Mouse (Mus musculus): ENCODE results near the gene Foxn1. TPM values are rescaled to one million over a fixed set of nuclear protein-coding genes. Genes with fewer than 3 reads are reported as not detected.

Foxn1 gene
- polyA plus RNA-seq, 1 experiment from 2014 or later = not detected

DNA sequence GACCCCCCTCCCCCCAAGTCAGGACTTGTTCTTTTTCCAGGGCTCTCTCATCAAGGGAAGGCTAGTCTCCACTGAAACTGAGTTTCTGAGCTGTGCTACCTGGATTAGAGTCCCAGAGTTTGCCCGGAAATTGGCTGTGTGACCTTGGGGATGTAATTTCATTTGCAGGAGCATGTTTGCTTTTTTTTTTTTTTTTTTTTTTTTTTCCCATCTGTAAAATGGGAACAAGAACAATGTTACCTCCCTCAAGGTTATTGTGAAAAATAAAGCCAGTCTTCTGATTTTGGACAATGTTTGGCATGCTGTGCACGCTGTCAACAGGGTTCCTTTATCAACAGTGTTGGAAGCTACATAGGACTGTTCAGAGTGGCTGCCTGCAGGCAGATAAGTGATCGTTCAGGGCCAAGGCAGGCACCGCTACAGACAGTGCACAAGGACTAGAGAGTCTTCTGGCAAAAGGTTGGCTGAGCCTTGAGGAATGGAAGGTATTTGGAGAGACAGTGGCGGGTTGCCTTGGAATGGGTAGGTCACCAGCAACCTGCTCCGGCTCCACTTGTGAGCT is 41.9 kb downstream of the Foxn1 start:
- peak overlapping the region; percentile 92 for H3K9ac ChIP-seq (ENCODE audit: low read depth, low read length)
- H3K4me1 ChIP-seq (ENCODE audit: control insufficient read depth, insufficient read depth, low read length) = peaks cover 41% of the 10 kb centered on the region
- H3K4me3 ChIP-seq (ENCODE audit: low read length) = peak overlapping the region; percentile 84
- ATAC-seq = no peak
- no peaks in the 10 kb centered on the region for H3K27me3 ChIP-seq (replicated peaks; ENCODE audit: control insufficient read depth, insufficient read depth, low read length)
- WGBS = 67% methylated on average over 6 of the region's 6 CpGs
- no peaks in the 10 kb centered on the region for H3K9me3 ChIP-seq (ENCODE audit: control insufficient read depth, low read length)
- H3K27ac ChIP-seq (ENCODE audit: low read length) = peak overlapping the region; percentile 77; the same call in 1 of the 2 replicates
- peak overlapping the region; percentile 95 for H3K4me2 ChIP-seq (ENCODE audit: low read depth, low read length)
- H3K36me3 ChIP-seq (ENCODE audit: control insufficient read depth, insufficient read depth, low read length) = 0 out of 2 replicates have a peak, but pooled peaks cover 4% of the 10 kb centered on the region

DNA sequence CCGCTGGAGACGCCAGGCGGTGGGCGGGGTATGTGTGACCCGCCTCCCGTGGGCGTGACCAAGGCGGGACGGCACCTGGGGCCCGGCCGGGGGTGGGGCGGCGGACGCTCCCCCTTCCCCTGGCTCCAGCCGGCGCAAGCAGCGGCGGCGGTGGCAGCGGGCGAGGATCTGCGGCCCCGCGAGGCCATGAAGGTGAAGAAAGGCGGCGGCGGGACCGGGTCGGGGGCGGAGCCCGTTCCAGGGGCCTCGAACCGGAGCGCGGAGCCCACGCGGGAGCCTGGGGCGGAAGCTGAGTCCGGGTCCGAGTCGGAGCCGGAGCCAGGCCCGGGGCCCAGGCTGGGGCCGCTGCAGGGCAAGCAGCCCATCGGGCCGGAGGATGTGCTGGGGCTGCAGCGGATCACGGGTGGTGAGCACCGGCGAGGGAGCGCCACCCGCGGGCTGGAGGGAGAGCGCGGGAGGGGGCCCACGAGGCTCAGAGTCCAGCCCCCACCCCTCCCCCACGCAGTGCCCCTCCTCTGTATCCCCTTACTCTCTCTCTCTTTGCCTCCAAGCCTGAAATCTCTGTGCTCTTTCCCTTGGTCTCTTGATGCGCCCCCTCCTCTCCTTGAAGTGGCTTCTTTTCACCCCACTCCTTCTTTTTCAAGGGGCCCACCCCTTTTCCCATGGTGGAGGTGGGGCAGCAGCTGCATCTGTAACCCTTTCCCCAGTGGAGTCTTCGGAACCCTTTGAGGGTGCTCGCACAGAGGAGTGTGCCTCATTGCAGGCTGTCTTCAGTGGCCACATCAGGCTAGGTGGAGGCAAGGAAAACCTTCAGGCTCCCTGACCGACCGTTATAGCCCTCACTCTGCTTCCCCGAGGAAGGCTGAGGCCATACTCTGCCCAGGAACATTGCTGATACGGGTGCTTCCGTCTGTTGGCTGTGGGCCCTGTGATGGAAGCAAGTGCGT is 42.7 kb downstream of the Foxn1 start, which contains the start of gene Unc119:
Gene Unc119, plus strand, starts transcription at position 102 of the 947 bp plus-strand sequence.
- WGBS = 1% methylated on average over 62 of the region's 66 CpGs
- Histone ChIP-seq H3K27me3 (replicated peaks; ENCODE audit: control insufficient read depth, insufficient read depth, low read length) (no peaks in the 10 kb centered on the region), H3K27ac (ENCODE audit: low read length) (peak within 1 kb of the TSS; percentile 77), H3K4me1 (ENCODE audit: control insufficient read depth, insufficient read depth, low read length) (peaks cover 36% of the 10 kb centered on the region), H3K9ac (ENCODE audit: low read depth, low read length) (peak within 1 kb of the TSS; percentile 92), H3K4me2 (ENCODE audit: low read depth, low read length) (peak within 1 kb of the TSS; percentile 95), H3K9me3 (ENCODE audit: control insufficient read depth, low read length) (no peaks in the 10 kb centered on the region), H3K4me3 (ENCODE audit: low read length) (peak within 1 kb of the TSS; percentile 84), H3K36me3 (ENCODE audit: control insufficient read depth, insufficient read depth, low read length) (0 out of 2 replicates have a peak, but pooled peaks cover 4% of the 10 kb centered on the region)
- peak; percentile 85 for ATAC-seq

DNA sequence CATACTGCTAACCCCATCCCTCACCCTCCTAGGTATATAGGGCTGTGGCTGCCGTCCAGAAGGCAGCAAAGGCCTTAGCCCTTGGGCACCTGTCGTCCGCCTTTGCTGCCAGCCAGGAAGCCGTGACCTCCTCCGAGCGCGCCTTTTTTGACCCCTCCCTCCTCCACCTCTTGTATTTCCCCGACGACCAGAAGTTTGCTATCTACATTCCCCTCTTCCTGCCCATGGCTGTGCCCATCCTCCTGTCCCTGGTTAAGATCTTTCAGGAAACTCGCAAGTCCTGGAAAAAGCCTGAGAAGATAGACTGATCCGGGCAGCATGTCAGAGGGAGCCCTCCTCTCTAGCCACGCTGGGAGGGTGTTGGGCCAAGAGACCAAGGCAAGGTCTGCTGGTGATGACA is 44.7 kb downstream of the Foxn1 start:
- H3K27me3 ChIP-seq (replicated peaks; ENCODE audit: control insufficient read depth, insufficient read depth, low read length) = no peaks in the 10 kb centered on the region
- H3K4me1 ChIP-seq (ENCODE audit: control insufficient read depth, insufficient read depth, low read length) = peaks cover 31% of the 10 kb centered on the region
- H3K4me3 ChIP-seq (ENCODE audit: low read length) = no peak overlapping the region
- ATAC-seq = no peak
- H3K27ac ChIP-seq (ENCODE audit: low read length) = no peak overlapping the region
- no peaks in the 10 kb centered on the region for H3K9me3 ChIP-seq (ENCODE audit: control insufficient read depth, low read length)
- no peak overlapping the region for H3K9ac ChIP-seq (ENCODE audit: low read depth, low read length)
- H3K36me3 ChIP-seq (ENCODE audit: control insufficient read depth, insufficient read depth, low read length) = 0 out of 2 replicates have a peak, but pooled peaks cover 2% of the 10 kb centered on the region
- 81% methylated on average over 12 of the region's 12 CpGs for WGBS
- H3K4me2 ChIP-seq (ENCODE audit: low read depth, low read length) = no peak overlapping the region

DNA sequence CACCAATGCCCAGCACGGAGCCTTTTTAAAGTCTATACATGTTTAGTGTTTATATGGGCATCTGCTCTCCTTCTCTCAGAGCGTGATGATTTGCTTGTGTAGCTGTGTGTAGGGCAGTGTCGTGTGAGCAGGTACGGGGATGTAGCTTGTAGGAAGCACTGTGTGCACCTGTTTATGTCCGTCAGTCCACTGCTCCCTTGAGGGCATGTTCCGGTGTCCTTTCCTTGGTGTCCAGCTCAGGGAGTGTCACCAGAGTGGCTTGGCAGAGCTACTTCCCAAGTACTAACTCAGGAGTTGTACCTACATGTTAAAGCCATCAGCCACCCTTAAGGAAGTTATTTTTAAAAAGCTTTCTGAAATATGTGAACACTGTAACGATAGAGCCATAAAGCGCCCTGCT is 49.3 kb downstream of the Foxn1 start:
- Histone ChIP-seq H3K4me1 (ENCODE audit: control insufficient read depth, insufficient read depth, low read length) (no peaks in the 10 kb centered on the region), H3K9me3 (ENCODE audit: control insufficient read depth, low read length) (no peaks in the 10 kb centered on the region), H3K4me2 (ENCODE audit: low read depth, low read length) (no peak overlapping the region), H3K4me3 (ENCODE audit: low read length) (no peak overlapping the region), H3K27ac (ENCODE audit: low read length) (no peak overlapping the region), H3K36me3 (ENCODE audit: control insufficient read depth, insufficient read depth, low read length) (peaks cover 2% of the 10 kb centered on the region; the same call in 1 of the 2 replicates), H3K9ac (ENCODE audit: low read depth, low read length) (no peak overlapping the region), H3K27me3 (replicated peaks; ENCODE audit: control insufficient read depth, insufficient read depth, low read length) (no peaks in the 10 kb centered on the region)
- 87% methylated on average over 8 of the region's 8 CpGs for WGBS
- no peak for ATAC-seq

DNA sequence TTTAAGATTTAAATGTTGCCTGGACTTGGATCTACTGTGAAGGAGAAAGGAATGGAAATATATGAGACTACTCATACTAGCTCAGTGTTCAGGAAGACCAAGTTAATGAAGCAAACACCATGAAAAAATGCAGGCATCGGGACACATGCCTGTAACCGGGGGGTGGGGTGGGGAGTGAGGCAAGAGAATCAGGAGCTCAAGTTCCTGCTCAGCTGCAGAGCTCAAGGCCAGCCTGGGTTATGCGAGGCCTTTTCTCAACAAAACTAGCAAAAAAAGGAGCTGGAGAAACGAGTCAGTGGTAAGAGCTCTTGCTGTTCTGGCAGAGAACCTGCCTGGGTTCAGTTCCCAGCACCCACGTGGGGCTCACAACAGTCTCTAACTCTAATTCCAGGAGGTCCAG is 52.4 kb downstream of the Foxn1 start:
- H3K4me2 ChIP-seq (ENCODE audit: low read depth, low read length) = no peak overlapping the region
- H3K4me1 ChIP-seq (ENCODE audit: control insufficient read depth, insufficient read depth, low read length) = peaks cover 4% of the 10 kb centered on the region
- no peak overlapping the region for H3K27ac ChIP-seq (ENCODE audit: low read length)
- no peaks in the 10 kb centered on the region for H3K27me3 ChIP-seq (replicated peaks; ENCODE audit: control insufficient read depth, insufficient read depth, low read length)
- H3K4me3 ChIP-seq (ENCODE audit: low read length) = no peak overlapping the region
- WGBS = 88% methylated on average over 5 of the region's 5 CpGs
- no peaks in the 10 kb centered on the region for H3K9me3 ChIP-seq (ENCODE audit: control insufficient read depth, low read length)
- no peak for ATAC-seq
- no peak overlapping the region for H3K9ac ChIP-seq (ENCODE audit: low read depth, low read length)
- H3K36me3 ChIP-seq (ENCODE audit: control insufficient read depth, insufficient read depth, low read length) = no peaks in the 10 kb centered on the region; the same call in 1 of the 2 replicates

DNA sequence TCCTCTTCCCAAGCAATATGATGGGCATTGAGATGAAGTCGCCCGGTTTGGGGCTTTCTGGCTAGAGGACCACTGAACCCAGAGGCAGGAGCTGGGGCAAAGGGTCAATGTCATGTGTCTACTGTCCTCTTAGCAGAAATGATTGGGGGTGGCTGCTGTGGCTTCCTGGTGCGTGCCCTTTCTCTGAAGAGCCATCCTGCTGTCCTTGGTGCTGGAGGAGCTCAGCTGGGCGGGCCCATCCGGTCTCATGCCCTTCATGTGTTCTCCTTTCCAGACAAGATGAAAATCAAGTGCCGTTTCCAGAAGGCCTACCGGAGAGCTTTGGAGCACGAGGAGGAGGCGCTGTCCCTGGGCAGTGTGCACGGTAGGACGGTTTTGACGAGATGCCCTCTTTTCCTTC is 53.7 kb downstream of the Foxn1 start:
- Histone ChIP-seq H3K4me3 (ENCODE audit: low read length) (no peak overlapping the region), H3K36me3 (ENCODE audit: control insufficient read depth, insufficient read depth, low read length) (no peaks in the 10 kb centered on the region; the same call in 1 of the 2 replicates), H3K9me3 (ENCODE audit: control insufficient read depth, low read length) (no peaks in the 10 kb centered on the region), H3K27ac (ENCODE audit: low read length) (no peak overlapping the region), H3K4me2 (ENCODE audit: low read depth, low read length) (no peak overlapping the region), H3K4me1 (ENCODE audit: control insufficient read depth, insufficient read depth, low read length) (peaks cover 6% of the 10 kb centered on the region), H3K9ac (ENCODE audit: low read depth, low read length) (no peak overlapping the region), H3K27me3 (replicated peaks; ENCODE audit: control insufficient read depth, insufficient read depth, low read length) (no peaks in the 10 kb centered on the region)
- WGBS = 95% methylated on average over 12 of the region's 12 CpGs
- no peak for ATAC-seq

DNA sequence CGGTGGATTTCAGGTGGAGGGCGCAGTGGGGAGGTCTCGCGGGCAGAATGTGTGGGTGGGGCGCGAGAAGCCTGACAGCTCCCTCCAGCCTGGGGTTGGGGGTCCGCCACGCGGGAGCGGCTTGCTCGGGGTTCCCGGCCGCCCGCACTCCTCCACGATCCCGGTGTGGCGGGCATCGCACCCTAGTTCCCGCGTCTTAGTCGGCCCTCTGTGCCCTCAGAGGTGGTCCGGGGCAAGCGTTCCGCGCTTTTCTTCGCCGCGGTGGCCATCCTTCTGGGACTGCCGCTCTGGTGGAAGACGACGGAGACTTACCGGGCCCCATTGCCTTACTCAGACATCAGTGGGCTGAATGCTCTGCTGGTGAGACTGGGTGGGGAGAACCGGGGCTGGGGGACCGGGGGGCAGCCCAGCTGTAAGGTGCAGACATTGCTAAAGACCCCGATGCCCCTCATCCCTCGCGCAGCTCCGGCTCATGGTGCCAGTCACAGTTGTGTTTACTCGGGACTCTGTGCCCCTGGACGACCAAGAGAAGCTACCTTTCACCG is 57.8 kb downstream of the Foxn1 start:
- peak overlapping the region; percentile 86 for H3K4me3 ChIP-seq (ENCODE audit: low read length)
- H3K9me3 ChIP-seq (ENCODE audit: control insufficient read depth, low read length) = no peaks in the 10 kb centered on the region
- peak overlapping the region; percentile 83 for H3K4me2 ChIP-seq (ENCODE audit: low read depth, low read length)
- H3K27me3 ChIP-seq (replicated peaks; ENCODE audit: control insufficient read depth, insufficient read depth, low read length) = no peaks in the 10 kb centered on the region
- peak overlapping the region; percentile 87 for H3K9ac ChIP-seq (ENCODE audit: low read depth, low read length)
- H3K4me1 ChIP-seq (ENCODE audit: control insufficient read depth, insufficient read depth, low read length) = peaks cover 6% of the 10 kb centered on the region
- WGBS = 1% methylated on average over 40 of the region's 41 CpGs
- H3K36me3 ChIP-seq (ENCODE audit: control insufficient read depth, insufficient read depth, low read length) = no peaks in the 10 kb centered on the region
- H3K27ac ChIP-seq (ENCODE audit: low read length) = no peak overlapping the region
- peak; percentile 69 for ATAC-seq

DNA sequence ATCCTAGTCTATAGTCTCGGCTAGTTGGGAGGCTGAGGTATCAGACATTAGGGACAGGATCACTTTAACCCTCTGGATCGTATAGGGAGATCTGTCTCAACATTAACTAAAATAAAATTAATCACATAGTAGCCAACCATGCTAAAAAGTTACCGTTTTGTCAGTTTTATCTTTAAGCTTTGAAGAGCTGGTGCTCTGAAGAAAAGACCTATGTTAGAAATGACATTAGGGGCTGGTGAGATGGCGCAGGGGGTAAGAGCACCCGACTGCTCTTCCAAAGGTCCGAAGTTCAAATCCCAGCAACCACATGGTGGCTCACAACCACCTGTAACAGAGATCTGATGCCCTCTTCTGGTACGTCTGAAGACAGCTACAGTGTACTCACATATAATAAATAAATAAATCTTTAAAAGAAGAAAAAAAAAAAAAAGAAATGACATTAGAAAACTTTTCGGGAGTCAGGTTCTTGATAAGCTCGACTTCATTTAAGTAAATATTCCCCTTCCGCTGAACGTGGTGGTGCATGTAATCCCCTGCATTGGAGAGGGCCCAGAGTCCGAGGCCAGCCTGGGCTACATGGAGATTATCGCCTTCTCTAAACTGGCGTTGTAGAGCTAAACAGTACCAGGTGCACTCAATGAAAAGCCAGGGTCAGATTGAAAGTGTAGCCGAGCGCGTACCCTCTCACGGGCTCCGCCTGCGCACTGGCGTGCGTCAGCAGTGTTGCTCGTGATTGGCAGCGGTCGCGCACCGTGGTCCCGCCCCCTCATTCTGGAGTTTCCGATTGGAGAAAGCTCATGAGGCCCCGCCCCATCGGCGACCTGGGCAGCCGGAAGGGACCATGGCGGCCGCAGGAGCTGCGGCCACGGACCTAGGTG is 58.5 kb downstream of the Foxn1 start, which contains the start of gene Pigs:
Gene Pigs, plus strand, starts transcription at position 782 of the 878 bp plus-strand sequence.
- Histone ChIP-seq H3K4me3 (ENCODE audit: low read length) (peak within 1 kb of the TSS; percentile 86), H3K27ac (ENCODE audit: low read length) (peak within 1 kb of the TSS; percentile 69), H3K9me3 (ENCODE audit: control insufficient read depth, low read length) (no peaks in the 10 kb centered on the region), H3K36me3 (ENCODE audit: control insufficient read depth, insufficient read depth, low read length) (no peaks in the 10 kb centered on the region), H3K4me2 (ENCODE audit: low read depth, low read length) (peak within 1 kb of the TSS; percentile 83), H3K27me3 (replicated peaks; ENCODE audit: control insufficient read depth, insufficient read depth, low read length) (no peaks in the 10 kb centered on the region), H3K9ac (ENCODE audit: low read depth, low read length) (peak within 1 kb of the TSS; percentile 87), H3K4me1 (ENCODE audit: control insufficient read depth, insufficient read depth, low read length) (peaks cover 12% of the 10 kb centered on the region)
- WGBS = 11% methylated on average over 37 of the region's 37 CpGs
- ATAC-seq = peak; percentile 98
